Mouse (Mus musculus): ENCODE results near the gene Ccl19.
"Not testable (repeated sequence)": the region's sequence is repeated elsewhere in the genome, so short reads cannot be mapped to it uniquely, and the experiment has no call there.

Gene Ccl19

DNA sequence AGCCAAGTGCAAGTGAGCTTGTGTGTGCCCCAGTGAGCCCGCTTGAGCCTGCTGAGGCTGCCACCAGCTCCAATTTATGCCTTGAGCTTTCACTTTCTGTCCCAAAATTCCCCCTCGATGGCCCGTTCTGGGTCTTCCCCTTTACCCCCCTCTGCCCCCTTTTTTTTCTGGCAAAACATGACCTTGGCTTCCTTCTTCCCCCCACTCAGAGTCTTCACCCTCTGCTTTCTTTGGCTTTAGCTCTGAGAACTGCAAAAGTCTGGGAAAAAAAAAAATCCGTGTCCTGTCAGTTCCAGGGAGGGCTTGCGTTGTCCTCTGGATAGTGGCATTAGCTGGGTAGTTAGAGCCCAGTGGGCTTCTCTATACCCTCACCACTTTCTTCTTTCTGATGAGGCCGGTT lies at the start of gene Ccl19:
Gene Ccl19 (minus strand): TSS at position 101 of the 400 bp plus-strand sequence.
- not testable (repeated sequence) for DNase-seq (ENCODE audit: low read depth, low spot score)

DNA sequence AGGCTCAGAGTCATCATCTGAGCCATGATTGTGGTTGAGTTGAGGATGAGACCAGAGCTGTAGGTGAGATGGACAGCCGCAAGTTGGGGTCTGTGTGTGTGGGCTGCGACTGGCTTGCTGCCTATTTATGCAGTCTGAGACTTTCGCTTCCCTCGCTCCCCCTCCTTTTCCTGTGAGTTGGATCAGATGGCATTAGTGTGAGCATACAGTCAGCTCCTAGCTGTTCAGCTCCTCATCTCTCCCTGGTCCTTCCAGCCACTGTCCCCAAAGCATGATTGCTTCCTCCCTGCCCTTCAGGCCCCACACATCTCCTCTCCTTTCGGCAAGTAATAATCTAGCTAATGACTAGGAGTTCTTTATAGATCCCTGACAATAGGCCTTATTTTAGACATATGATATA lies 17.5 kb upstream of the Ccl19 start, which contains the start of gene Ccl21a:
Gene Ccl21a (minus strand): TSS at position 101 of the 400 bp plus-strand sequence.
- DNase-seq (ENCODE audit: low read depth, low spot score) = not testable (repeated sequence)

DNA sequence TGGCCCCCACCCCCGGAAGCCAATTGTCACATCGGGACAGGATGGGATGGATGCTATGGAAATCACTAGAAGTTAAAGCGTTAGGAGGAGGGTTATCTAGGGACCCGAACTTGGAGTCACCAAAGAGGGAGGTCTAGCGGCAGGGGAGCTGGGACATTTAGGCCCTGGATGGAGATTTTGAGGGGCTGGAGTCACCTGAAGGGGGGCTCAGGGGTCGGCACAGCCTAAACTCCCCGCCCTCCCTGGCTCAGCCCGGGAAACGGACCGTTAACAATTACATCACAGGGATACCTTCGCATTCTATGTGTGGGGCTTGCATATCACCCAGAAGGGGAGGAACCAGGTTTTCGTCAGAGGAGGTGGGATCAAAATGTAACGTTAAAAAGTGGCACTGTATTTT lies 21.1 kb downstream of the Ccl19 start, which contains the start of gene 4930578G10Rik:
Gene 4930578G10Rik (plus strand): TSS at position 301 of the 400 bp plus-strand sequence.
- not testable (repeated sequence) for DNase-seq (ENCODE audit: low read depth, low spot score)
